Mouse (Mus musculus): ENCODE results near the gene Asap3.

- no peak for TF ChIP-seq MAFK (IDR thresholded peaks at IDR 0.05; ENCODE audit: insufficient read depth, low read depth, low read length)
- TF ChIP-seq HCFC1 (IDR thresholded peaks at IDR 0.05; ENCODE audit: borderline replicate concordance, insufficient read depth, low read length): no peak
- TF ChIP-seq CHD2 (IDR thresholded peaks at IDR 0.05; ENCODE audit: low read depth, low read length): no peak
These were observed 12.6 kb upstream of the Asap3 start for GRCm38 (mm10) chr4:136193571-136193970.
